In the genomic region with DNA sequence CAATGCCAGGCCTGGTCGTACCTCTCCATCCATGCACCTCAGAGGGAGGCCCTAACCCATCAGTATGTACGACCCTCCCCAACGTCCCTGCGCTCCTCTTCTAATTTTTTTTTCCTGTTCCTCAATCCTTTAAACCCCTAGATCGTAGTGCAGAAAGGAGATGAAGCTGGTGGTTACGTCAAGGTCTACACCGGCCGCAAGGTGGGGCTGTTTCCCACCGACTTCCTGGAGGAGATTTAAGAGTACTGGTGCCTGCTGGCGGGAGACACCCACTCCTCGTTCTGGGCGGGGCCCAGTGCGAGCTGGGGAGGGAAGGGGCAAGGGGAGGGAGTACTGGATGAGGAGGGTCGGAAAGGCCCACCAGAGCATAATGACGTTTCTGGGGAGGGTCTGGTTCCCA, we compare ENCODE assay signal across 8 mouse cellular contexts. TPM values are rescaled to one million over a fixed set of nuclear protein-coding genes. Genes with fewer than 3 reads are reported as not detected.
A peak's percentile ranks its signal among the peaks of the same experiment; 100 is the strongest.
DNase-seq lines count a peak whose midpoint lies in the region; ATAC-seq and TF ChIP-seq lines count a peak whose summit lies in the region.

No protein-coding gene starts in this region.

- H3K4me1 ChIP-seq in ES-Bruce4 (ENCODE audit: control insufficient read depth, insufficient read depth, low read length): peaks cover 3% of the 10 kb centered on the region
- peaks cover 51% of the 10 kb centered on the region for H3K4me1 ChIP-seq in forebrain, embryonic 13.5 days
- H3K4me1 ChIP-seq in hindbrain, embryonic 10.5 days (replicated peaks): peaks cover 58% of the 10 kb centered on the region
- H3K4me1 ChIP-seq in lung, embryonic 16.5 days (replicated peaks; ENCODE audit: control insufficient read depth, insufficient read depth, low read length): peaks cover 32% of the 10 kb centered on the region
- peaks cover 65% of the 10 kb centered on the region for H3K4me1 ChIP-seq in olfactory bulb, adult 2 months (ENCODE audit: control insufficient read depth, insufficient read depth, low read length)

- no peaks in the 10 kb centered on the region for H3K36me3 ChIP-seq in ES-Bruce4 (ENCODE audit: control insufficient read depth, insufficient read depth, low read length, poor library complexity, severe bottlenecking)
- H3K36me3 ChIP-seq in forebrain, embryonic 13.5 days (ENCODE audit: poor library complexity, severe bottlenecking): peaks cover 6% of the 10 kb centered on the region; the same call in 1 of the 2 replicates
- peaks cover 9% of the 10 kb centered on the region for H3K36me3 ChIP-seq in hindbrain, embryonic 10.5 days
- no peaks in the 10 kb centered on the region for H3K36me3 ChIP-seq in lung, embryonic 16.5 days (ENCODE audit: control insufficient read depth, insufficient read depth, low read length)

- H3K9me3 ChIP-seq in ES-Bruce4 (replicated peaks; ENCODE audit: control insufficient read depth, insufficient read depth, low read length, poor library complexity, severe bottlenecking): no peaks in the 10 kb centered on the region
- no peaks in the 10 kb centered on the region for H3K9me3 ChIP-seq in forebrain, embryonic 13.5 days (replicated peaks)
- no peaks in the 10 kb centered on the region for H3K9me3 ChIP-seq in hindbrain, embryonic 10.5 days
- H3K9me3 ChIP-seq in lung, embryonic 16.5 days (ENCODE audit: control insufficient read depth, low read length): no peaks in the 10 kb centered on the region

- no peak for ATAC-seq in forebrain, embryonic 13.5 days
- ATAC-seq in lung, embryonic 16.5 days (ENCODE audit: low read depth): peak; percentile 7; the same call in 1 of the 2 replicates

- H3K9ac ChIP-seq in ES-Bruce4 (ENCODE audit: low read depth, poor library complexity, severe bottlenecking): peak overlapping the region; percentile 13; the same call in 1 of the 2 replicates
- no peak overlapping the region for H3K9ac ChIP-seq in forebrain, embryonic 13.5 days
- H3K9ac ChIP-seq in lung, embryonic 16.5 days (ENCODE audit: low read length): peak overlapping the region; percentile 32; the same call in 1 of the 2 replicates

- H3K27me3 ChIP-seq in ES-Bruce4 (ENCODE audit: control insufficient read depth, insufficient read depth, low read length, poor library complexity, severe bottlenecking): no peaks in the 10 kb centered on the region
- H3K27me3 ChIP-seq in forebrain, embryonic 13.5 days: peaks cover 15% of the 10 kb centered on the region
- peaks cover 76% of the 10 kb centered on the region for H3K27me3 ChIP-seq in hindbrain, embryonic 10.5 days (ENCODE audit: insufficient read depth, poor library complexity, severe bottlenecking)
- H3K27me3 ChIP-seq in lung, embryonic 16.5 days (ENCODE audit: control insufficient read depth, insufficient read depth, low read depth, low read length): peaks cover 41% of the 10 kb centered on the region

- peak; percentile 86 for DNase-seq in brain, embryonic 14.5 days (ENCODE audit: low read depth)
- peak; percentile 82 for DNase-seq in hindbrain, embryonic 10.5 days (ENCODE audit: low spot score)
- DNase-seq in layer of hippocampus, postnatal 10 days (ENCODE audit: low spot score in 2 of 2): peak; percentile 85 to 88
- peak; percentile 84 to 86 for DNase-seq in thymus, postnatal 36 days

- H3K27ac ChIP-seq in ES-Bruce4 (ENCODE audit: insufficient read depth, low read length): no peak overlapping the region
- H3K27ac ChIP-seq in forebrain, embryonic 13.5 days: peak overlapping the region; percentile 98; the same call in 1 of the 2 replicates
- H3K27ac ChIP-seq in hindbrain, embryonic 10.5 days: no peak overlapping the region; the same call in 1 of the 2 replicates
- no peak overlapping the region for H3K27ac ChIP-seq in lung, embryonic 16.5 days (ENCODE audit: low read length)
- peak overlapping the region; percentile 19; the same call in 1 of the 2 replicates for H3K27ac ChIP-seq in olfactory bulb, adult 2 months (ENCODE audit: insufficient read depth, low read depth, low read length)

- peak overlapping the region; percentile 59 for H3K4me3 ChIP-seq in ES-Bruce4 (ENCODE audit: low read depth, low read length)
- peak overlapping the region; percentile 38; the same call in 1 of the 2 replicates for H3K4me3 ChIP-seq in forebrain, embryonic 13.5 days
- H3K4me3 ChIP-seq in hindbrain, embryonic 10.5 days: peak overlapping the region; percentile 59
- H3K4me3 ChIP-seq in lung, embryonic 16.5 days (ENCODE audit: low read length): peak overlapping the region; percentile 1; the same call in 1 of the 2 replicates
- H3K4me3 ChIP-seq in olfactory bulb, adult 2 months (ENCODE audit: insufficient read depth, low read depth, low read length): no peak overlapping the region

- WGBS in forebrain, embryonic 13.5 days: 2% methylated on average over 15 of the region's 15 CpGs
- 2% methylated on average over 15 of the region's 15 CpGs for WGBS in hindbrain, embryonic 10.5 days
- WGBS in lung, embryonic 16.5 days: 3% methylated on average over 15 of the region's 15 CpGs
- 14% methylated on average over 15 of the region's 15 CpGs for WGBS in olfactory bulb, adult 2 months

- TF ChIP-seq POLR2A in ES-Bruce4 (IDR thresholded peaks at IDR 0.05; ENCODE audit: insufficient read depth, low read length): no peak
- no peak for TF ChIP-seq POLR2A in brain, embryonic 14.5 days (IDR thresholded peaks at IDR 0.05; ENCODE audit: borderline replicate concordance, extremely low read depth, insufficient read depth, insufficient read length, poor library complexity, severe bottlenecking)
- TF ChIP-seq POLR2A in olfactory bulb, adult 2 months (IDR thresholded peaks at IDR 0.05; ENCODE audit: insufficient read depth, low read depth, low read length): no peak

- TF ChIP-seq CTCF in ES-Bruce4 (IDR thresholded peaks at IDR 0.05; ENCODE audit: low read depth, low read length): peak; percentile 88
- TF ChIP-seq CTCF in brain, embryonic 14.5 days (IDR thresholded peaks at IDR 0.05; ENCODE audit: borderline replicate concordance, extremely low read depth, insufficient read depth, insufficient read length): peak; percentile 76
- peak; percentile 46; the same call in 1 of the 2 replicates for TF ChIP-seq CTCF in olfactory bulb, adult 2 months (IDR thresholded peaks at IDR 0.05; ENCODE audit: insufficient read depth, low read depth, low read length)

- 0 out of 2 replicates have a peak, but pooled peaks have one; percentile 32 for TF ChIP-seq EP300 in ES-Bruce4 (IDR thresholded peaks at IDR 0.05; ENCODE audit: insufficient read depth, low read depth, low read length)

- peak overlapping the region; percentile 89 for H3K4me2 ChIP-seq in forebrain, embryonic 13.5 days
- peak overlapping the region; percentile 60 for H3K4me2 ChIP-seq in lung, embryonic 16.5 days (ENCODE audit: low read depth, low read length)

RNA-seq across cellular contexts. Expression of gene Ndufa4l2, which starts 6.5 kb away (rescaled TPM):
- polyA plus RNA-seq in ES-Bruce4 (2011; ENCODE audit: insufficient read depth, insufficient read length, low read depth, missing spikeins): 5.4 and 5.7 TPM in 2 replicates
- polyA plus RNA-seq in brain, embryonic 14.5 days (2012; rRNA removed): 10.8 and 13.0 TPM in 2 replicates
- polyA plus RNA-seq in forebrain, embryonic 13.5 days (2015; fragmentation: Nextera tagmentation; extraction: Ambion mirVana): 11.9 and 12.8 TPM in 2 replicates
- 8.1 and 10.5 TPM in 2 replicates for polyA plus RNA-seq in hindbrain, embryonic 10.5 days (2016; fragmentation: Nextera tagmentation; extraction: Ambion mirVana)
- 1 to 10 TPM; 6.8 to 7.9 TPM for total RNA-seq in layer of hippocampus, postnatal 10 days (2021)
- 155 and 169 TPM in 2 replicates for polyA plus RNA-seq in lung, embryonic 16.5 days (2015; fragmentation: Nextera tagmentation; extraction: Ambion mirVana)
- not detected in 2 replicates for polyA plus RNA-seq in olfactory bulb, adult 2 months (2012; ENCODE audit: insufficient read depth, insufficient read length, low replicate concordance, missing spikeins)

RNA-seq across cellular contexts. Expression of gene Stac3, which starts 6.8 kb away (rescaled TPM):
- 1.9 and 2.6 TPM in 2 replicates for polyA plus RNA-seq in ES-Bruce4 (2011; ENCODE audit: insufficient read depth, insufficient read length, low read depth, missing spikeins)
- polyA plus RNA-seq in brain, embryonic 14.5 days (2012; rRNA removed): 6.8 and 9.8 TPM in 2 replicates
- 1.0 and 1.1 TPM in 2 replicates for polyA plus RNA-seq in forebrain, embryonic 13.5 days (2015; fragmentation: Nextera tagmentation; extraction: Ambion mirVana)
- polyA plus RNA-seq in hindbrain, embryonic 10.5 days (2016; fragmentation: Nextera tagmentation; extraction: Ambion mirVana): 0.72 and 1.5 TPM in 2 replicates
- total RNA-seq in layer of hippocampus, postnatal 10 days (2021): 1 to 10 TPM; 3.5 to 5.3 TPM
- 1.3 and 1.8 TPM in 2 replicates for polyA plus RNA-seq in lung, embryonic 16.5 days (2015; fragmentation: Nextera tagmentation; extraction: Ambion mirVana)
- polyA plus RNA-seq in olfactory bulb, adult 2 months (2012; ENCODE audit: insufficient read depth, insufficient read length, low replicate concordance, missing spikeins): not detected in 2 replicates

RNA-seq across cellular contexts. Expression of gene Shmt2, which starts 14.0 kb away (rescaled TPM):
- 67.4 and 68.2 TPM in 2 replicates for polyA plus RNA-seq in ES-Bruce4 (2011; ENCODE audit: insufficient read depth, insufficient read length, low read depth, missing spikeins)
- 80.8 and 100 TPM in 2 replicates for polyA plus RNA-seq in brain, embryonic 14.5 days (2012; rRNA removed)
- 89.6 and 91.5 TPM in 2 replicates for polyA plus RNA-seq in forebrain, embryonic 13.5 days (2015; fragmentation: Nextera tagmentation; extraction: Ambion mirVana)
- 103 and 118 TPM in 2 replicates for polyA plus RNA-seq in hindbrain, embryonic 10.5 days (2016; fragmentation: Nextera tagmentation; extraction: Ambion mirVana)
- total RNA-seq in layer of hippocampus, postnatal 10 days (2021): 10 to 100 TPM; 36.2 to 36.3 TPM
- polyA plus RNA-seq in lung, embryonic 16.5 days (2015; fragmentation: Nextera tagmentation; extraction: Ambion mirVana): 116 and 119 TPM in 2 replicates
- polyA plus RNA-seq in olfactory bulb, adult 2 months (2012; ENCODE audit: insufficient read depth, insufficient read length, low replicate concordance, missing spikeins): not detected in 2 replicates

RNA-seq across cellular contexts. Expression of gene Nxph4, which starts 26.1 kb away (rescaled TPM):
- 0.79 TPM in 1 of 2 replicates, not detected in the other for polyA plus RNA-seq in ES-Bruce4 (2011; ENCODE audit: insufficient read depth, insufficient read length, low read depth, missing spikeins)
- polyA plus RNA-seq in brain, embryonic 14.5 days (2012; rRNA removed): 19.9 and 48.8 TPM in 2 replicates
- polyA plus RNA-seq in forebrain, embryonic 13.5 days (2015; fragmentation: Nextera tagmentation; extraction: Ambion mirVana): 36.8 and 50.7 TPM in 2 replicates
- polyA plus RNA-seq in hindbrain, embryonic 10.5 days (2016; fragmentation: Nextera tagmentation; extraction: Ambion mirVana): 23.1 and 70.9 TPM in 2 replicates
- total RNA-seq in layer of hippocampus, postnatal 10 days (2021): 1 to 10 TPM; 5.2 to 6.5 TPM
- polyA plus RNA-seq in lung, embryonic 16.5 days (2015; fragmentation: Nextera tagmentation; extraction: Ambion mirVana): 1.8 TPM in 2 replicates
- polyA plus RNA-seq in olfactory bulb, adult 2 months (2012; ENCODE audit: insufficient read depth, insufficient read length, low replicate concordance, missing spikeins): not detected in 2 replicates

Comparison
In these comparisons a context has a peak if more than half of its experiments do, and no peak if none do; other contexts are left out.
1. H3K27ac ChIP-seq: peak in forebrain, embryonic 13.5 days (single experiment) and olfactory bulb, adult 2 months (single experiment); none in ES-Bruce4 (single experiment), hindbrain, embryonic 10.5 days (single experiment) and lung, embryonic 16.5 days (single experiment).
2. RNA of gene Ndufa4l2, which starts 6.5 kb away (polyA plus RNA-seq): 155 to 169 TPM in lung, embryonic 16.5 days; 10.8 to 13.0 TPM in brain, embryonic 14.5 days, 11.9 to 12.8 TPM in forebrain, embryonic 13.5 days, 8.1 to 10.5 TPM in hindbrain, embryonic 10.5 days, 5.4 to 5.7 TPM in ES-Bruce4 and not detected in olfactory bulb, adult 2 months; every median in the first group is over 10 times any median in the second.
3. Peak in every context shown above with its lines, with median percentiles within 50 percentile points of each other: CTCF ChIP-seq and DNase-seq.